Mouse (Mus musculus) neural tube, embryonic 14.5 days (tissue): ENCODE measurements around the gene Serpinc1. TPM values are rescaled to one million over a fixed set of nuclear protein-coding genes. Genes with fewer than 3 reads are reported as not detected.

ENCODE experiments used
- ATAC-seq: fragments of 200-750 bp; cut with Nextera tagmentation; 2 replicates; pipeline ENCODE4 v1.8.0; 2017; ENCODE audit warnings: low read depth, mild to moderate bottlenecking, moderate TSS enrichment, moderate library complexity
- H3K27ac ChIP-seq: fragments of 300-500 bp; sonication (generic); 2 replicates; pipeline ENCODE4 v1.5.1; 2014; ENCODE audit warnings: low read depth, mild to moderate bottlenecking, control low read depth, low read length, moderate library complexity, mixed read lengths
- H3K27me3 ChIP-seq: fragments of 300-500 bp; sonication (generic); 2 replicates; pipeline ENCODE4 v1.6.1; 2014; ENCODE audit warnings: low read length; ENCODE audit not compliant: control insufficient read depth, insufficient read depth
- H3K36me3 ChIP-seq: fragments of 300-500 bp; sonication (generic); 2 replicates; pipeline ENCODE4 v1.6.1; 2014; ENCODE audit warnings: low read length, mixed read lengths; ENCODE audit not compliant: control insufficient read depth, insufficient read depth
- H3K4me1 ChIP-seq: fragments of 300-500 bp; sonication (generic); 2 replicates; pipeline ENCODE4 v1.6.1; 2014; ENCODE audit warnings: low read length; ENCODE audit not compliant: control insufficient read depth, insufficient read depth
- H3K4me2 ChIP-seq: fragments of 300-500 bp; sonication (generic); 2 replicates; pipeline ENCODE4 v1.6.1; 2014; ENCODE audit warnings: mild to moderate bottlenecking, low read depth, low read length, control low read depth
- H3K4me3 ChIP-seq: fragments of 300-500 bp; sonication (generic); 2 replicates; pipeline ENCODE4 v1.5.1; 2014; ENCODE audit warnings: low read depth, low read length, control low read depth, mixed read lengths
- H3K9ac ChIP-seq: fragments of 300-500 bp; sonication (generic); replicated peaks from 2 replicates; pipeline ENCODE4 v1.6.1; 2014; ENCODE audit warnings: low read depth, mild to moderate bottlenecking, control low read depth, low read length, mixed read lengths
- H3K9me3 ChIP-seq: fragments of 300-500 bp; sonication (generic); 2 replicates; pipeline ENCODE4 v1.6.1; 2016; ENCODE audit warnings: low read length; ENCODE audit not compliant: control insufficient read depth
- WGBS: fragments of 180-500 bp; shearing (Covaris S2); extraction: QIAGEN DNeasy Blood & Tissue Kit; methylation state at CpG from one replicate; pipeline ENCODE4 v1.1.7; 2014; 5-methylcytosine and 5-hydroxymethylcytosine counted together
- polyA plus RNA-seq: library from polyadenylated mRNA; unstranded; fragments of >200 nt; fragmentation: Nextera tagmentation; extraction: Ambion mirVana; gene quantifications from 2 replicates; pipeline ENCODE4 v1.2.1, GENCODE M21; 2014

Serpinc1 gene
- polyA plus RNA-seq, 1 experiment from 2014 or later = 2.4 TPM

GRCm38 (mm10) chr1:161037599-161037998 is 59.2 kb downstream of the Serpinc1 start:
- Histone ChIP-seq H3K27ac (no peak overlapping the region), H3K4me2 (peak overlapping the region; percentile 89), H3K9me3 (no peaks in the 10 kb centered on the region), H3K9ac (peak overlapping the region; percentile 41; the same call in 1 of the 2 replicates), H3K36me3 (peaks cover 35% of the 10 kb centered on the region), H3K4me3 (peak overlapping the region; percentile 82), H3K4me1 (peaks cover 25% of the 10 kb centered on the region), H3K27me3 (no peaks in the 10 kb centered on the region)
- WGBS = 22% methylated on average over 3 of the region's 3 CpGs
- ATAC-seq = no peak

- H3K27ac ChIP-seq = no peak overlapping the region
- peak overlapping the region; percentile 41; the same call in 1 of the 2 replicates for H3K9ac ChIP-seq
- 35% methylated on average over 3 of the region's 3 CpGs for WGBS
Measured at GRCm38 (mm10) chr1:161038004-161038403, 59.6 kb downstream of the Serpinc1 start.

GRCm38 (mm10) chr1:161038968-161039721 is 60.8 kb downstream of the Serpinc1 start:
- Histone ChIP-seq H3K4me1 (peaks cover 14% of the 10 kb centered on the region), H3K4me2 (no peak overlapping the region), H3K9ac (no peak overlapping the region), H3K27ac (no peak overlapping the region), H3K4me3 (no peak overlapping the region), H3K36me3 (peaks cover 37% of the 10 kb centered on the region), H3K9me3 (no peaks in the 10 kb centered on the region), H3K27me3 (no peaks in the 10 kb centered on the region)
- no peak for ATAC-seq
- WGBS = 5% methylated on average over 3 of the region's 3 CpGs

More at GRCm38 (mm10) chr1:161038004-161038403, 59.6 kb downstream of the Serpinc1 start:
- Histone ChIP-seq H3K27me3 (no peaks in the 10 kb centered on the region), H3K9me3 (no peaks in the 10 kb centered on the region), H3K4me3 (no peak overlapping the region), H3K36me3 (peaks cover 35% of the 10 kb centered on the region), H3K4me1 (peaks cover 24% of the 10 kb centered on the region), H3K4me2 (peak overlapping the region; percentile 89)
- ATAC-seq = no peak

GRCm38 (mm10) chr1:161039741-161040425 is 61.5 kb downstream of the Serpinc1 start:
- Histone ChIP-seq H3K4me2 (no peak overlapping the region), H3K27me3 (no peaks in the 10 kb centered on the region), H3K9me3 (no peaks in the 10 kb centered on the region), H3K9ac (no peak overlapping the region), H3K36me3 (peaks cover 39% of the 10 kb centered on the region), H3K4me1 (peaks cover 14% of the 10 kb centered on the region), H3K27ac (no peak overlapping the region), H3K4me3 (no peak overlapping the region)
- peak; percentile 10; the same call in 1 of the 2 replicates for ATAC-seq
- 19% methylated on average over 3 of the region's 3 CpGs for WGBS

GRCm38 (mm10) chr1:161040426-161040770 is 62.0 kb downstream of the Serpinc1 start:
- Histone ChIP-seq H3K36me3 (peaks cover 41% of the 10 kb centered on the region), H3K4me1 (peaks cover 14% of the 10 kb centered on the region), H3K9me3 (no peaks in the 10 kb centered on the region), H3K4me3 (no peak overlapping the region), H3K9ac (no peak overlapping the region), H3K27me3 (no peaks in the 10 kb centered on the region), H3K27ac (no peak overlapping the region), H3K4me2 (no peak overlapping the region)
- WGBS = 72% methylated on average over 1 of the region's 1 CpGs
- no peak for ATAC-seq

GRCm38 (mm10) chr1:161040855-161041254 is 62.5 kb downstream of the Serpinc1 start:
- H3K9ac ChIP-seq = no peak overlapping the region
- H3K27ac ChIP-seq = no peak overlapping the region
- no peaks in the 10 kb centered on the region for H3K27me3 ChIP-seq
- peaks cover 41% of the 10 kb centered on the region for H3K36me3 ChIP-seq
- H3K9me3 ChIP-seq = no peaks in the 10 kb centered on the region
- peaks cover 14% of the 10 kb centered on the region for H3K4me1 ChIP-seq
- ATAC-seq = no peak
- H3K4me3 ChIP-seq = no peak overlapping the region
- H3K4me2 ChIP-seq = no peak overlapping the region

GRCm38 (mm10) chr1:161041261-161042020 is 63.1 kb downstream of the Serpinc1 start:
- no peak overlapping the region for H3K27ac ChIP-seq
- H3K4me3 ChIP-seq = no peak overlapping the region
- H3K4me2 ChIP-seq = no peak overlapping the region
- no peaks in the 10 kb centered on the region for H3K9me3 ChIP-seq
- no peak overlapping the region for H3K9ac ChIP-seq
- H3K36me3 ChIP-seq = peaks cover 40% of the 10 kb centered on the region
- no peak for ATAC-seq
- no peaks in the 10 kb centered on the region for H3K27me3 ChIP-seq
- WGBS = 93% methylated on average over 7 of the region's 7 CpGs
- H3K4me1 ChIP-seq = peaks cover 14% of the 10 kb centered on the region

GRCm38 (mm10) chr1:161046972-161047371 is 68.6 kb downstream of the Serpinc1 start:
- H3K36me3 ChIP-seq = 0 out of 2 replicates have a peak, but pooled peaks cover 19% of the 10 kb centered on the region
- WGBS = 88% methylated on average over 3 of the region's 3 CpGs

More at GRCm38 (mm10) chr1:161046972-161047371, 68.6 kb downstream of the Serpinc1 start:
- no peaks in the 10 kb centered on the region for H3K9me3 ChIP-seq
- H3K27me3 ChIP-seq = no peaks in the 10 kb centered on the region
- no peak overlapping the region for H3K27ac ChIP-seq
- no peak overlapping the region for H3K9ac ChIP-seq
- ATAC-seq = no peak
- H3K4me1 ChIP-seq = no peaks in the 10 kb centered on the region
- H3K4me3 ChIP-seq = no peak overlapping the region
- H3K4me2 ChIP-seq = no peak overlapping the region
